Mouse (Mus musculus): Measurements from ENCODE around the gene Adcy5.

Adcy5 gene

GRCm38 (mm10) chr16:35319773-35320172, 165.1 kb downstream of the Adcy5 start:
- no peak for DNase-seq

GRCm38 (mm10) chr16:35330451-35330850, 175.8 kb downstream of the Adcy5 start:
- no peak for DNase-seq
